Mouse (Mus musculus) heart, adult 2 months (tissue): ENCODE measurements at regions not wholly inside any gene's neighbourhood (a gene's known extent, or its start where the extent isn't known, plus 50 kb on each side); places are given as distances from the start of the nearest gene placed in this dataset.

Experiments
- CTCF ChIP-seq: fragments of 200-600 bp; IDR thresholded peaks from 2 replicates; pipeline ENCODE4 v1.8.1; 2022; ENCODE audit warnings: antibody characterized with exemption, mild to moderate bottlenecking, moderate library complexity
- POLR2A ChIP-seq: fragments of 200-500 bp; IDR thresholded peaks from 2 replicates; pipeline ENCODE4 v1.6.1; 2011; ENCODE audit warnings: mild to moderate bottlenecking, low read depth, low read length, control low read depth; ENCODE audit not compliant: insufficient read depth

DNA sequence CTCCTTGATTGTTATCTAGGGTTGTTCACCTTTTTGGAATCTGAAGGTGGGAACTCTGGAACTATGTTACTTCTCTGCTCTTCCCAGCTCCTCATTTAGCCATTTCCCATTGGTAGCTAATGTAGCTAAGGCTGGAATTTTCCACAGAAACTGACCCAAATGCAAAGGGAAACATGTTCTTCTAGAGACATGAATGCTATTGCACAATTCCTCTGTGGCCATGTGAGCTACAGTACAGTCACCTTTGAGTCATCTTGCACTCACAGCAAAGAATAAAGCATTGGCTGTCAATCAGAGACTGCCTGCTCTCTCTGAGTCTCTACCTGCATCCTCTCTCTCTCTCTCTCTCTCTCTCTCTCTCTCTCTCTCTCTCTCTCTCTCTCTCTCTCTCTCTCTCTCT is 378.1 kb downstream of the Dcdc2c start:
- no peak for TF ChIP-seq POLR2A
- no peak for TF ChIP-seq CTCF
